ENCODE assay signal across 24 mouse cellular contexts in the genomic region with DNA sequence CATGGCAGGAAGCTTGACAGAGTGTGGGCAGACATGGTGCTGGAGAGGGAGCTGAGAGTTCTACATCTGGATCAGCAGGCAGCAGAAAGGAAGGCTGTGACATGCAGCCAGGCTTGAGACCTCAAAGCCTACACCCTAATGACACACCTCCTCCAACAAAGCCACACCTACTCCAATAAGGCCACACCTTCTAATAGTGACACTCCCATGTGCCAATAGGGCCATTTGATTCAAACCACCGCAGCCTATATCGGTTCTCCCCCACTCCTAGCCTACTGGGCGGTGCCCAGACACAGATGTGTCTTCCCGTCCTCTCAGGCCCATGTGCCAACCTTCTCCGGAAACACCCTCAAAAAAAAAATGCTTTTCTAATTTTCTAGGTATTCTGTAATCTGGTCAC. TPM values are rescaled to one million over a fixed set of nuclear protein-coding genes. Genes with fewer than 3 reads are reported as not detected.
DNase-seq lines count a peak whose midpoint lies in the region; ATAC-seq and TF ChIP-seq lines count a peak whose summit lies in the region.
"Had no signal": no experiment of that assay in that cellular context is flagged by ENCODE, and none has a peak within 500 bp of the region (broad histone marks: within the 10 kb centered on the region; RNA-seq: fewer than 3 reads in every experiment).

No protein-coding gene starts in this region.

- H3K4me2 ChIP-seq in intestine, postnatal 0 days (replicated peaks; ENCODE audit: low read depth), result no peak overlapping the region
- no peak overlapping the region for H3K4me2 ChIP-seq in liver, embryonic 15.5 days
- H3K4me2 ChIP-seq in stomach, embryonic 16.5 days (ENCODE audit: low read depth, low read length), result no peak overlapping the region
- H3K4me2 ChIP-seq in neural tube, embryonic 15.5 days, result no peak overlapping the region
- H3K4me2 ChIP-seq: embryonic facial prominence, embryonic 15.5 days; forebrain, embryonic 15.5 days; heart, embryonic 12.5 days; midbrain, embryonic 12.5 days had no signal

- 54% methylated on average over 5 of the region's 5 CpGs for WGBS in intestine, postnatal 0 days
- 39% methylated on average over 5 of the region's 5 CpGs for WGBS in liver, embryonic 15.5 days (ENCODE audit: insufficient replicate concordance)
- 58% methylated on average over 5 of the region's 5 CpGs for WGBS in stomach, embryonic 16.5 days
- 69% methylated on average over 5 of the region's 5 CpGs for WGBS in neural tube, embryonic 15.5 days

- H3K27ac ChIP-seq in intestine, postnatal 0 days (ENCODE audit: low read depth, low read length), result no peak overlapping the region
- no peak overlapping the region for H3K27ac ChIP-seq in liver, embryonic 15.5 days (replicated peaks)
- H3K27ac ChIP-seq in stomach, embryonic 16.5 days (ENCODE audit: low read length), result no peak overlapping the region
- H3K27ac ChIP-seq in neural tube, embryonic 15.5 days (replicated peaks), result no peak overlapping the region
- H3K27ac ChIP-seq: embryonic facial prominence, embryonic 15.5 days; forebrain, embryonic 15.5 days; hindbrain, postnatal 0 days; layer of hippocampus, adult 2 months; macrophage; midbrain, embryonic 12.5 days had no signal

- no peaks in the 10 kb centered on the region for H3K4me1 ChIP-seq in intestine, postnatal 0 days (replicated peaks; ENCODE audit: control insufficient read depth, insufficient read depth, low read length)
- peaks cover 7% of the 10 kb centered on the region for H3K4me1 ChIP-seq in liver, embryonic 15.5 days (replicated peaks)
- no peaks in the 10 kb centered on the region for H3K4me1 ChIP-seq in stomach, embryonic 16.5 days (ENCODE audit: control insufficient read depth, insufficient read depth, low read length)
- H3K4me1 ChIP-seq in neural tube, embryonic 15.5 days, result no peaks in the 10 kb centered on the region
- H3K4me1 ChIP-seq: embryonic facial prominence, embryonic 15.5 days; midbrain, embryonic 12.5 days had no signal

- no peak for TF ChIP-seq CTCF in intestine, postnatal 0 days (IDR thresholded peaks at IDR 0.05; ENCODE audit: low read depth)

- DNase-seq in heart, adult 11 months, result peak; percentile 41
- DNase-seq in heart, postnatal 10 days, result no peak
- DNase-seq in kidney, adult 18-20 months, result no peak
- no peak for DNase-seq in kidney, adult 11 months
- DNase-seq: adrenal gland, adult 2 months; cerebellum, adult 9-10 months; gastrocnemius, postnatal 14 days; heart, adult 18-20 months; heart, postnatal 14 days; kidney, adult 8-10 months; kidney, postnatal 25 days; right cerebral cortex, postnatal 14 days; thymus, postnatal 36 days had no signal

- H3K4me3 ChIP-seq in intestine, postnatal 0 days (ENCODE audit: low read depth, low read length), result no peak overlapping the region
- no peak overlapping the region for H3K4me3 ChIP-seq in liver, embryonic 15.5 days (replicated peaks)
- H3K4me3 ChIP-seq in stomach, embryonic 16.5 days (replicated peaks; ENCODE audit: low read length), result no peak overlapping the region
- H3K4me3 ChIP-seq in neural tube, embryonic 15.5 days (replicated peaks), result no peak overlapping the region
- H3K4me3 ChIP-seq: embryonic facial prominence, embryonic 15.5 days; forebrain, embryonic 15.5 days; heart, embryonic 12.5 days; layer of hippocampus, adult 2 months; midbrain, embryonic 12.5 days had no signal

- H3K36me3 ChIP-seq in intestine, postnatal 0 days (ENCODE audit: control insufficient read depth, insufficient read depth), result no peaks in the 10 kb centered on the region
- H3K36me3 ChIP-seq in liver, embryonic 15.5 days (replicated peaks), result no peaks in the 10 kb centered on the region
- no peaks in the 10 kb centered on the region for H3K36me3 ChIP-seq in stomach, embryonic 16.5 days (ENCODE audit: control insufficient read depth, insufficient read depth, low read length)
- no peaks in the 10 kb centered on the region for H3K36me3 ChIP-seq in neural tube, embryonic 15.5 days
- H3K36me3 ChIP-seq: embryonic facial prominence, embryonic 15.5 days; forebrain, embryonic 15.5 days; heart, embryonic 12.5 days; midbrain, embryonic 12.5 days had no signal

- no peaks in the 10 kb centered on the region for H3K9me3 ChIP-seq in intestine, postnatal 0 days (ENCODE audit: control insufficient read depth)
- H3K9me3 ChIP-seq in liver, embryonic 15.5 days (replicated peaks), result no peaks in the 10 kb centered on the region
- no peaks in the 10 kb centered on the region for H3K9me3 ChIP-seq in stomach, embryonic 16.5 days (replicated peaks; ENCODE audit: control insufficient read depth, low read length)
- no peaks in the 10 kb centered on the region for H3K9me3 ChIP-seq in neural tube, embryonic 15.5 days (replicated peaks)
- H3K9me3 ChIP-seq: embryonic facial prominence, embryonic 15.5 days; forebrain, embryonic 15.5 days; midbrain, embryonic 12.5 days had no signal

- no peak overlapping the region for H3K9ac ChIP-seq in intestine, postnatal 0 days (ENCODE audit: low read depth, low read length)
- H3K9ac ChIP-seq in liver, embryonic 15.5 days, result no peak overlapping the region
- no peak overlapping the region for H3K9ac ChIP-seq in stomach, embryonic 16.5 days (ENCODE audit: low read length)
- no peak overlapping the region for H3K9ac ChIP-seq in neural tube, embryonic 15.5 days (replicated peaks)
- H3K9ac ChIP-seq: embryonic facial prominence, embryonic 15.5 days; forebrain, embryonic 15.5 days; heart, embryonic 12.5 days; midbrain, embryonic 12.5 days had no signal

- ATAC-seq in intestine, postnatal 0 days, result peak; percentile 33; the same call in 1 of the 2 replicates
- peak; percentile 75 for ATAC-seq in liver, embryonic 15.5 days (ENCODE audit: insufficient read depth)
- ATAC-seq in stomach, embryonic 16.5 days (ENCODE audit: insufficient read depth, low FRiP score), result peak; percentile 23; the same call in 1 of the 2 replicates
- ATAC-seq in neural tube, embryonic 15.5 days (ENCODE audit: low FRiP score), result no peak
- ATAC-seq: forebrain, embryonic 15.5 days; hindbrain, postnatal 0 days had no signal

- H3K27me3 ChIP-seq in intestine, postnatal 0 days (replicated peaks; ENCODE audit: control insufficient read depth, insufficient read depth, low read length), result no peaks in the 10 kb centered on the region
- no peaks in the 10 kb centered on the region for H3K27me3 ChIP-seq in liver, embryonic 15.5 days
- no peaks in the 10 kb centered on the region for H3K27me3 ChIP-seq in stomach, embryonic 16.5 days (ENCODE audit: control insufficient read depth, insufficient read depth, low read length)
- H3K27me3 ChIP-seq in neural tube, embryonic 15.5 days (replicated peaks), result no peaks in the 10 kb centered on the region
- H3K27me3 ChIP-seq: embryonic facial prominence, embryonic 15.5 days; forebrain, embryonic 15.5 days; heart, embryonic 12.5 days; midbrain, embryonic 12.5 days had no signal

- intact Hi-C loops in heart, postnatal 10 days (cut with DNase I), result no loop called here

RNA-seq across cellular contexts. Expression of a gene that starts 12.3 kb away (rescaled TPM):
- total RNA-seq in heart, postnatal 10 days (2021), result 10 to 100 TPM; 21.2 to 23.5 TPM
- 20.5 and 26.2 TPM in 2 replicates for polyA plus RNA-seq in intestine, postnatal 0 days (2015; fragmentation: Nextera tagmentation; extraction: Ambion mirVana)
- polyA plus RNA-seq in liver, embryonic 15.5 days (2015; fragmentation: Nextera tagmentation; extraction: Ambion mirVana), result 22.7 and 24.9 TPM in 2 replicates
- polyA plus RNA-seq in stomach, embryonic 16.5 days (2015; fragmentation: Nextera tagmentation; extraction: Ambion mirVana), result 58.3 and 61.6 TPM in 2 replicates
- 84.4 and 86.5 TPM in 2 replicates for polyA plus RNA-seq in neural tube, embryonic 15.5 days (2015; fragmentation: Nextera tagmentation; extraction: Ambion mirVana)
